Mouse (Mus musculus) lung, postnatal 0 days (tissue): ENCODE data around the gene Limd2. TPM values are rescaled to one million over a fixed set of nuclear protein-coding genes. Genes with fewer than 3 reads are reported as not detected.
"Not testable (repeated sequence)": the region's sequence is repeated elsewhere in the genome, so short reads cannot be mapped to it uniquely, and the experiment has no call there.

ENCODE experiments used
- ATAC-seq: fragments of 200-750 bp; cut with Nextera tagmentation; 2 replicates; pipeline ENCODE4 v1.8.0; 2017; ENCODE audit warnings: moderate library complexity
- DNase-seq: peaks from one replicate; pipeline ENCODE4 v3.0.0-alpha.2; 2016; ENCODE audit warnings: low spot score
- H3K27ac ChIP-seq: fragments of 300-500 bp; sonication (generic); 2 replicates; pipeline ENCODE4 v1.5.1; 2014; ENCODE audit warnings: antibody characterized with exemption, mild to moderate bottlenecking, low read length, mixed read lengths
- H3K27me3 ChIP-seq: fragments of 300-500 bp; sonication (generic); replicated peaks from 2 replicates; pipeline ENCODE4 v1.6.1; 2014; ENCODE audit warnings: low read length, mixed read lengths; ENCODE audit not compliant: insufficient read depth
- H3K36me3 ChIP-seq: fragments of 300-500 bp; sonication (generic); 2 replicates; pipeline ENCODE4 v1.6.1; 2014; ENCODE audit warnings: low read length, mixed read lengths; ENCODE audit not compliant: insufficient read depth
- H3K4me1 ChIP-seq: fragments of 300-500 bp; sonication (generic); 2 replicates; pipeline ENCODE4 v1.6.1; 2014; ENCODE audit warnings: antibody characterized with exemption, low read depth, low read length, mixed read lengths; ENCODE audit not compliant: insufficient read depth
- H3K4me2 ChIP-seq: fragments of 300-500 bp; sonication (generic); replicated peaks from 2 replicates; pipeline ENCODE4 v1.6.1; 2014; ENCODE audit warnings: low read depth, mild to moderate bottlenecking, low read length, moderate library complexity, mixed read lengths
- H3K4me3 ChIP-seq: fragments of 300-500 bp; sonication (generic); 2 replicates; pipeline ENCODE4 v1.5.1; 2014; ENCODE audit warnings: low read depth, low read length
- H3K9ac ChIP-seq: fragments of 300-500 bp; sonication (generic); replicated peaks from 2 replicates; pipeline ENCODE4 v1.6.1; 2014; ENCODE audit warnings: low read depth, mild to moderate bottlenecking
- H3K9me3 ChIP-seq: fragments of 300-500 bp; sonication (generic); 2 replicates; pipeline ENCODE4 v1.6.1; 2016; ENCODE audit warnings: low read length, mixed read lengths
- CTCF ChIP-seq: IDR thresholded peaks from 2 replicates; pipeline ENCODE4 v1.5.1; 2016; ENCODE audit warnings: antibody characterized with exemption, mild to moderate bottlenecking
- EP300 ChIP-seq: IDR thresholded peaks from 2 replicates; pipeline ENCODE4 v1.6.1; 2016; ENCODE audit warnings: antibody characterized with exemption, mild to moderate bottlenecking, control low read depth
- WGBS: fragments of 180-500 bp; shearing (Covaris S2); extraction: QIAGEN DNeasy Blood & Tissue Kit; methylation state at CpG from one replicate; pipeline ENCODE4 v1.1.7; 2014; 5-methylcytosine and 5-hydroxymethylcytosine counted together
- polyA plus RNA-seq: library from polyadenylated mRNA; unstranded; fragments of >200 nt; fragmentation: Nextera tagmentation; extraction: Ambion mirVana; gene quantifications from 2 replicates; pipeline ENCODE4 v1.2.1, GENCODE M21; 2015

Limd2 gene
- polyA plus RNA-seq, 1 experiment from 2014 or later = 226 TPM

GRCm38 (mm10) chr11:106152132-106152531 lies 8.5 kb downstream of the Limd2 start:
- H3K4me2 ChIP-seq = no peak overlapping the region
- ATAC-seq = no peak
- H3K27ac ChIP-seq = no peak overlapping the region
- no peak for DNase-seq
- H3K27me3 ChIP-seq = no peaks in the 10 kb centered on the region
- no peak overlapping the region for H3K9ac ChIP-seq
- H3K36me3 ChIP-seq = peaks cover 62% of the 10 kb centered on the region
- no peaks in the 10 kb centered on the region; the same call in 1 of the 2 replicates for H3K4me1 ChIP-seq
- H3K4me3 ChIP-seq = no peak overlapping the region
- no peaks in the 10 kb centered on the region for H3K9me3 ChIP-seq
- 69% methylated on average over 8 of the region's 8 CpGs for WGBS
- no peak for TF ChIP-seq CTCF
- no peak for TF ChIP-seq EP300

DNA sequence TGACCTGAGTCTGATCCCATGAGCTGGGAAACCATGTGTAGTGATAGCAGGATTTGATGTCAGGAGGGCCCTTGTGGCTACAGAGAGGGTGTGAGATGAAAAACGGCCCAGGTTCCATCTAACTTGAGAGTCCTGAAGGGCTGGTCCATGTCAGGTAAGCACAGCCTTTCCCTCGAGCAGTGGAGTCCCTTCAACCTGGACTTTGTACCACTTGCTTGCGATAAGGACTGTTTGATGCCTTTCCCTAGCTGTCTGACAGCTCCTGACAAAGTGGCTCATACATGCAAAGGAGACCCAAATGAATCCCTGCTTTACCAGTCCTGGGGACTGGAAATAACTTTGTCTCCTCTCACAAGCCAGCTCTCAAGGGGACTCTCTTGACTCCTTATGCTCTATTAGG lies 9.4 kb downstream of the Limd2 start:
- Histone ChIP-seq H3K27ac (no peak overlapping the region), H3K36me3 (peaks cover 57% of the 10 kb centered on the region), H3K9me3 (no peaks in the 10 kb centered on the region), H3K4me3 (no peak overlapping the region), H3K27me3 (no peaks in the 10 kb centered on the region), H3K4me2 (no peak overlapping the region), H3K9ac (no peak overlapping the region), H3K4me1 (no peaks in the 10 kb centered on the region; the same call in 1 of the 2 replicates)
- DNase-seq = no peak
- TF ChIP-seq EP300 (no peak), CTCF (no peak)
- 82% methylated on average over 3 of the region's 3 CpGs for WGBS
- no peak for ATAC-seq

GRCm38 (mm10) chr11:106134580-106135528 lies 25.8 kb downstream of the Limd2 start:
- TF ChIP-seq CTCF (peak; percentile 62), EP300 (peak; percentile 87)
- H3K4me1 ChIP-seq = no peaks in the 10 kb centered on the region
- H3K27ac ChIP-seq = peak overlapping the region; percentile 85
- peak overlapping the region; percentile 18; the same call in 1 of the 2 replicates for H3K4me3 ChIP-seq
- DNase-seq (peak; percentile 94), ATAC-seq (peak; percentile 96)
- H3K4me2 ChIP-seq = peak overlapping the region; percentile 58
- H3K9ac ChIP-seq = peak overlapping the region; percentile 43
- WGBS = 13% methylated on average over 8 of the region's 8 CpGs
- peaks cover 5% of the 10 kb centered on the region; the same call in 1 of the 2 replicates for H3K36me3 ChIP-seq
- no peaks in the 10 kb centered on the region for H3K9me3 ChIP-seq
- no peaks in the 10 kb centered on the region for H3K27me3 ChIP-seq

DNA sequence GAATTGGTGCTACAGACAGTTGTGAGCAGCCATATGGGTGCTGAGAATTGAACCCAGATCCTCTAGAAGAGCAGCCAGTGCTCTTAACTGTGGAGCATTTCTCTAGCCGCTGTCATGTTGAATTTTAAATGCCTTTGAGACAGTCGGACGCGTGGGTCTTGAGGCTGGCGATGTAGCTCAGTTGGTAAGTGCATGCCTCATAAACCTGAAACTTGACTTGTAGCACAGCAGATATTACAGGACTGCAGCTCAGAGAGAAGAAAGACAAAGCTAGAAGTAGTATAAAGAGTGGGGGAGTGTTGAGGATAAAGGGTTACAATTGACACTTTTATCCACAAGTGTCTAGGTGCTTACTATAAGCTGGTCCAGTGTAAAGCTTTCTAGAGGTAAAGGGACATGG lies 28.1 kb downstream of the Limd2 start:
- WGBS = 94% methylated on average over 5 of the region's 5 CpGs
- no peak for TF ChIP-seq EP300
- TF ChIP-seq CTCF = no peak
- H3K27me3 ChIP-seq = no peaks in the 10 kb centered on the region
- ATAC-seq (no peak), DNase-seq (no peak)
- peaks cover 5% of the 10 kb centered on the region; the same call in 1 of the 2 replicates for H3K36me3 ChIP-seq
- H3K4me3 ChIP-seq = no peak overlapping the region
- no peak overlapping the region for H3K4me2 ChIP-seq
- H3K9me3 ChIP-seq = no peaks in the 10 kb centered on the region
- no peak overlapping the region for H3K9ac ChIP-seq
- H3K27ac ChIP-seq = no peak overlapping the region
- no peaks in the 10 kb centered on the region for H3K4me1 ChIP-seq

DNA sequence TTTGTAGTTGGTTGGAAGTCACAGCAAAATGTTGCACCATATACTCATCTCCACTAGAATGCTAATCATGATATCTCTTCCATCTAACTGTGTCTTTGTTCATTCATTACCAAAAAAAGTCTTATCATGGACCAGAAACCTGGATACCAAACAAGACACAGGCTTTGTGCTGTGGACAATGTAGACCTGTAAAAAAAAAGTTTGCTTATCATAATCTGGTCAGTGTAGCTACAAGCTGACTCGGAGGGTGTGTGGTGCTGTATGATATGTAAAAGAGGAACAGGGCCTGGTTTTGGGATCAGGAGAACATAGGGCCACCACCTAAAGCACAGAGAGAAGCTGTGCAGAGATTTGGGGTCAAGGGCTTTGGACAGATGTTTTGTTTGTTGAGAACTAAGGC lies 31.2 kb downstream of the Limd2 start:
- TF ChIP-seq CTCF = no peak

GRCm38 (mm10) chr11:106126727-106127373 lies 33.8 kb downstream of the Limd2 start:
- H3K4me3 ChIP-seq, ATAC-seq, DNase-seq, H3K4me1 ChIP-seq, H3K4me2 ChIP-seq, H3K9ac ChIP-seq, H3K27me3 ChIP-seq, H3K27ac ChIP-seq, H3K9me3 ChIP-seq: not testable (repeated sequence)
- H3K36me3 ChIP-seq = peaks cover 12% of the 10 kb centered on the region
- 80% methylated on average over 4 of the region's 6 CpGs for WGBS

More for the DNA sequence above, 31.2 kb downstream of the Limd2 start:
- Histone ChIP-seq H3K9ac (no peak overlapping the region), H3K4me1 (no peaks in the 10 kb centered on the region), H3K9me3 (no peaks in the 10 kb centered on the region), H3K4me3 (no peak overlapping the region), H3K27ac (no peak overlapping the region), H3K4me2 (no peak overlapping the region), H3K27me3 (no peaks in the 10 kb centered on the region), H3K36me3 (peaks cover 10% of the 10 kb centered on the region)
- WGBS = 81% methylated on average over 1 of the region's 1 CpGs
- no peak for DNase-seq
- ATAC-seq = no peak
